Mouse (Mus musculus): ENCODE results near the gene C530008M17Rik. TPM values are rescaled to one million over a fixed set of nuclear protein-coding genes. Genes with fewer than 3 reads are reported as not detected.

The C530008M17Rik gene
- polyA plus RNA-seq, 1 experiment from 2014 or later: 15.7 TPM

- ATAC-seq: no peak
- Histone ChIP-seq H3K27ac (no peak overlapping the region), H3K4me1 (replicated peaks) (no peaks in the 10 kb centered on the region), H3K9ac (no peak overlapping the region), H3K27me3 (replicated peaks) (no peaks in the 10 kb centered on the region), H3K9me3 (no peaks in the 10 kb centered on the region), H3K36me3 (no peaks in the 10 kb centered on the region), H3K4me2 (replicated peaks) (no peak overlapping the region), H3K4me3 (replicated peaks) (no peak overlapping the region)
- WGBS: 80% methylated on average over 5 of the region's 5 CpGs
Observed at GRCm38 (mm10) chr5:76691251-76691650, 34.9 kb downstream of the C530008M17Rik start.

GRCm38 (mm10) chr5:76691706-76692424 lies 35.6 kb downstream of the C530008M17Rik start:
- no peaks in the 10 kb centered on the region for H3K27me3 ChIP-seq (replicated peaks)
- no peak for ATAC-seq
- H3K27ac ChIP-seq: no peak overlapping the region
- no peaks in the 10 kb centered on the region for H3K36me3 ChIP-seq
- WGBS: 82% methylated on average over 12 of the region's 12 CpGs
- no peak overlapping the region for H3K9ac ChIP-seq
- no peak overlapping the region for H3K4me2 ChIP-seq (replicated peaks)
- H3K4me1 ChIP-seq (replicated peaks): no peaks in the 10 kb centered on the region
- H3K9me3 ChIP-seq: no peaks in the 10 kb centered on the region
- no peak overlapping the region for H3K4me3 ChIP-seq (replicated peaks)

- Histone ChIP-seq H3K9me3 (no peaks in the 10 kb centered on the region), H3K27me3 (replicated peaks) (no peaks in the 10 kb centered on the region), H3K4me2 (replicated peaks) (no peak overlapping the region), H3K9ac (no peak overlapping the region), H3K4me1 (replicated peaks) (peaks cover 16% of the 10 kb centered on the region), H3K4me3 (replicated peaks) (no peak overlapping the region), H3K36me3 (no peaks in the 10 kb centered on the region), H3K27ac (no peak overlapping the region)
- WGBS: 83% methylated on average over 7 of the region's 7 CpGs
- no peak for ATAC-seq
Observed at GRCm38 (mm10) chr5:76697536-76697935, 41.2 kb downstream of the C530008M17Rik start.

GRCm38 (mm10) chr5:76698187-76698586 lies 41.9 kb downstream of the C530008M17Rik start:
- peaks cover 19% of the 10 kb centered on the region for H3K4me1 ChIP-seq (replicated peaks)
- H3K27ac ChIP-seq: no peak overlapping the region
- no peak overlapping the region for H3K4me3 ChIP-seq (replicated peaks)
- no peaks in the 10 kb centered on the region for H3K27me3 ChIP-seq (replicated peaks)
- no peaks in the 10 kb centered on the region for H3K9me3 ChIP-seq
- no peaks in the 10 kb centered on the region for H3K36me3 ChIP-seq
- no peak overlapping the region for H3K9ac ChIP-seq
- no peak overlapping the region for H3K4me2 ChIP-seq (replicated peaks)
- WGBS: 65% methylated on average over 2 of the region's 2 CpGs
- no peak for ATAC-seq

GRCm38 (mm10) chr5:76701127-76701853 lies 45.0 kb downstream of the C530008M17Rik start:
- Histone ChIP-seq H3K27ac (no peak overlapping the region), H3K9me3 (no peaks in the 10 kb centered on the region), H3K27me3 (replicated peaks) (no peaks in the 10 kb centered on the region), H3K4me2 (replicated peaks) (no peak overlapping the region), H3K36me3 (no peaks in the 10 kb centered on the region), H3K4me1 (replicated peaks) (peaks cover 28% of the 10 kb centered on the region), H3K9ac (no peak overlapping the region), H3K4me3 (replicated peaks) (no peak overlapping the region)
- no peak for ATAC-seq
- 69% methylated on average over 13 of the region's 13 CpGs for WGBS

GRCm38 (mm10) chr5:76702104-76702503 lies 45.8 kb downstream of the C530008M17Rik start:
- no peak overlapping the region for H3K4me3 ChIP-seq (replicated peaks)
- no peak overlapping the region for H3K27ac ChIP-seq
- peak overlapping the region; percentile 41; the same call in 1 of the 2 replicates for H3K4me2 ChIP-seq (replicated peaks)
- H3K27me3 ChIP-seq (replicated peaks): no peaks in the 10 kb centered on the region
- H3K9ac ChIP-seq: no peak overlapping the region
- H3K36me3 ChIP-seq: no peaks in the 10 kb centered on the region
- H3K9me3 ChIP-seq: no peaks in the 10 kb centered on the region
- H3K4me1 ChIP-seq (replicated peaks): peaks cover 32% of the 10 kb centered on the region
- WGBS: 44% methylated on average over 9 of the region's 9 CpGs
- ATAC-seq: no peak

- Histone ChIP-seq H3K4me2 (replicated peaks) (peak overlapping the region; percentile 41), H3K4me3 (replicated peaks) (no peak overlapping the region), H3K9me3 (no peaks in the 10 kb centered on the region), H3K4me1 (replicated peaks) (peaks cover 32% of the 10 kb centered on the region), H3K9ac (no peak overlapping the region), H3K27ac (no peak overlapping the region), H3K36me3 (no peaks in the 10 kb centered on the region), H3K27me3 (replicated peaks) (no peaks in the 10 kb centered on the region)
- no peak for ATAC-seq
- WGBS: 34% methylated on average over 12 of the region's 12 CpGs
Observed at GRCm38 (mm10) chr5:76702646-76703045, 46.3 kb downstream of the C530008M17Rik start.

GRCm38 (mm10) chr5:76705307-76706173 lies 49.2 kb downstream of the C530008M17Rik start:
- H3K27me3 ChIP-seq (replicated peaks): no peaks in the 10 kb centered on the region
- no peak overlapping the region for H3K4me3 ChIP-seq (replicated peaks)
- no peak overlapping the region for H3K9ac ChIP-seq
- H3K4me2 ChIP-seq (replicated peaks): no peak overlapping the region; the same call in 1 of the 2 replicates
- H3K4me1 ChIP-seq (replicated peaks): peaks cover 35% of the 10 kb centered on the region
- no peaks in the 10 kb centered on the region for H3K36me3 ChIP-seq
- peak; percentile 59 for ATAC-seq
- WGBS: 57% methylated on average over 11 of the region's 11 CpGs
- H3K27ac ChIP-seq: no peak overlapping the region
- H3K9me3 ChIP-seq: no peaks in the 10 kb centered on the region

GRCm38 (mm10) chr5:76707072-76707471 lies 50.8 kb downstream of the C530008M17Rik start:
- no peak for ATAC-seq
- Histone ChIP-seq H3K9me3 (no peaks in the 10 kb centered on the region), H3K4me1 (replicated peaks) (peaks cover 23% of the 10 kb centered on the region), H3K4me3 (replicated peaks) (no peak overlapping the region), H3K9ac (no peak overlapping the region), H3K36me3 (no peaks in the 10 kb centered on the region), H3K27ac (no peak overlapping the region), H3K4me2 (replicated peaks) (no peak overlapping the region), H3K27me3 (replicated peaks) (no peaks in the 10 kb centered on the region)
- 61% methylated on average over 3 of the region's 3 CpGs for WGBS

GRCm38 (mm10) chr5:76708004-76708403 lies 51.7 kb downstream of the C530008M17Rik start:
- no peaks in the 10 kb centered on the region for H3K36me3 ChIP-seq
- H3K9me3 ChIP-seq: no peaks in the 10 kb centered on the region
- peaks cover 15% of the 10 kb centered on the region for H3K4me1 ChIP-seq (replicated peaks)
- no peak overlapping the region for H3K4me2 ChIP-seq (replicated peaks)
- H3K9ac ChIP-seq: no peak overlapping the region
- H3K27ac ChIP-seq: no peak overlapping the region
- H3K27me3 ChIP-seq (replicated peaks): no peaks in the 10 kb centered on the region
- ATAC-seq: no peak
- no peak overlapping the region for H3K4me3 ChIP-seq (replicated peaks)
- WGBS: 72% methylated on average over 15 of the region's 15 CpGs

GRCm38 (mm10) chr5:76713743-76714142 lies 57.4 kb downstream of the C530008M17Rik start:
- ATAC-seq: no peak
- Histone ChIP-seq H3K9me3 (no peaks in the 10 kb centered on the region), H3K36me3 (no peaks in the 10 kb centered on the region), H3K4me3 (replicated peaks) (no peak overlapping the region), H3K27me3 (replicated peaks) (no peaks in the 10 kb centered on the region), H3K9ac (no peak overlapping the region), H3K4me2 (replicated peaks) (no peak overlapping the region), H3K27ac (no peak overlapping the region), H3K4me1 (replicated peaks) (no peaks in the 10 kb centered on the region)
- 67% methylated on average over 7 of the region's 7 CpGs for WGBS

- no peak overlapping the region for H3K4me2 ChIP-seq (replicated peaks)
- peak; percentile 51; the same call in 1 of the 2 replicates for ATAC-seq
- 48% methylated on average over 3 of the region's 3 CpGs for WGBS
- no peak overlapping the region for H3K27ac ChIP-seq
- no peaks in the 10 kb centered on the region for H3K9me3 ChIP-seq
- no peak overlapping the region for H3K9ac ChIP-seq
- 0 out of 2 replicates have a peak, but pooled peaks cover 2% of the 10 kb centered on the region for H3K4me1 ChIP-seq (replicated peaks)
- H3K4me3 ChIP-seq (replicated peaks): no peak overlapping the region
- H3K36me3 ChIP-seq: no peaks in the 10 kb centered on the region
- H3K27me3 ChIP-seq (replicated peaks): no peaks in the 10 kb centered on the region
Observed at GRCm38 (mm10) chr5:76719954-76720353, 63.6 kb downstream of the C530008M17Rik start.

Measured in intestine, embryonic 15.5 days (tissue).